Mouse (Mus musculus) liver, embryonic 12.5 days (tissue): ENCODE data around the gene Dgkz. TPM values are rescaled to one million over a fixed set of nuclear protein-coding genes. Genes with fewer than 3 reads are reported as not detected.

Source experiments
- ATAC-seq: fragments of 200-750 bp; cut with Nextera tagmentation; 2 replicates; pipeline ENCODE4 v1.8.0; 2017; ENCODE audit warnings: moderate number of reproducible peaks, mild to moderate bottlenecking, moderate library complexity
- H3K27ac ChIP-seq: fragments of 300-500 bp; sonication (generic); 2 replicates; pipeline ENCODE4 v1.5.1; 2016; ENCODE audit warnings: mild to moderate bottlenecking
- H3K27me3 ChIP-seq: fragments of 300-500 bp; sonication (generic); replicated peaks from 2 replicates; pipeline ENCODE4 v1.6.1; 2016; ENCODE audit warnings: mild to moderate bottlenecking, moderate library complexity
- H3K36me3 ChIP-seq: fragments of 300-500 bp; sonication (generic); 2 replicates; pipeline ENCODE4 v1.6.1; 2016; ENCODE audit warnings: mild to moderate bottlenecking, moderate library complexity
- H3K4me1 ChIP-seq: fragments of 300-500 bp; sonication (generic); 2 replicates; pipeline ENCODE4 v1.6.1; 2016
- H3K4me2 ChIP-seq: fragments of 300-500 bp; sonication (generic); 2 replicates; pipeline ENCODE4 v1.6.1; 2016; ENCODE audit warnings: mild to moderate bottlenecking, moderate library complexity
- H3K4me3 ChIP-seq: fragments of 300-500 bp; sonication (generic); 2 replicates; pipeline ENCODE4 v1.5.1; 2016; ENCODE audit warnings: mild to moderate bottlenecking, moderate library complexity
- H3K9ac ChIP-seq: fragments of 300-500 bp; sonication (generic); 2 replicates; pipeline ENCODE4 v1.6.1; 2016; ENCODE audit warnings: mild to moderate bottlenecking, moderate library complexity
- H3K9me3 ChIP-seq: fragments of 300-500 bp; sonication (generic); replicated peaks from 2 replicates; pipeline ENCODE4 v1.6.1; 2016; ENCODE audit warnings: mild to moderate bottlenecking, moderate library complexity
- WGBS: fragments of 180-500 bp; shearing (Covaris S2); methylation state at CpG from one replicate; pipeline ENCODE4 v1.1.7; 2016; ENCODE audit not compliant: insufficient replicate concordance; 5-methylcytosine and 5-hydroxymethylcytosine counted together
- polyA plus RNA-seq: library from polyadenylated mRNA; unstranded; fragments of >200 nt; fragmentation: Nextera tagmentation; extraction: Ambion mirVana; gene quantifications from 2 replicates; pipeline ENCODE4 v1.2.1, GENCODE M21; 2016

The Dgkz gene
- polyA plus RNA-seq, 1 experiment from 2014 or later, result 48.8 TPM

DNA sequence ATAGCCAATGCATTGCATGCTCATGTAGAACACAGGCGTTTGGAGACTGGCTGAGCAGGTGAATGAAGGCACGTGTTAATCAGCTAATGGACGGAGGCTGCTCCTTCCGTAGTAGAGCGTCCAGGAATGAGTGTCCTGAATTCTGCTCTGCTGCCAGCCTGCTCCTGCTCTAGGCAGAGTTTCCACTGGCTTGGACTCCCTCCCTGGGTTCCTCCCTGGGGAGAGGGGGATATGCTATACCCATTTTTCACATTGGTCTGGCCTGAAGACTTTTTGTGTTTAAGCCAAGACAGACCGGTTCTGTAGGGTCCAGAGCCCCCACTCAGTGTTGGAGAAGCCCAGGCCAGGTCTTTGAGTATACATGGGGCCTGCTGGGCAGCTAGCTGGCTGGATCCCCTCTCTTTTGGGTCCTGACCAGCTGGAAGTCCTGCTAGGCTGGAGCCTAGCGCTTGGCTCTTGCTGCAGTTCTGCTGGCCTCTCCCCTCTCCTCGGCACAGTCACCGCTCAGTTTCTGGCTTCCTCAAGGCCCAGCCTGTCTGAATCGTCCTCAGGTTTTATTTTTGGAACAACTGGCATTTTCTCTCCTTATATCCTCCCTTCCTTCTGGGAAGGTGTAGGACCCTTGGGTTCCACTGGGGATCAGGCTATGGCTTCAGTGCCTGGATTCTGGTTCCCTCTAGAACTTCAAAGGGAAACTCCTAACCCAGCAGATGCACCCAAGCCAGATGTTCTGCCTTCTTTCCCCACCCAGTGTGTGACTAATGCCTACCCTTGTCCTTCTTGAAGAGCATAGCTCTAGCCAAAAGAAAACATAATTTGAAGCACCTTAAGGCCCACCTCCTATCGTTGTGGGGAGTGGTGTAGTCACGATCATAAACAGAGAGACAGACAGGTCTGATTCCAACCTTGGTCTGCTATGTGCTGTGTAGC is 36.0 kb upstream of the Dgkz start:
- Histone ChIP-seq H3K4me1 (peaks cover 43% of the 10 kb centered on the region), H3K4me3 (no peak overlapping the region), H3K9me3 (no peaks in the 10 kb centered on the region), H3K27ac (no peak overlapping the region), H3K27me3 (peaks cover 34% of the 10 kb centered on the region; the same call in 1 of the 2 replicates), H3K4me2 (no peak overlapping the region), H3K36me3 (no peaks in the 10 kb centered on the region), H3K9ac (no peak overlapping the region)
- no peak for ATAC-seq
- 77% methylated on average over 12 of the region's 12 CpGs for WGBS

DNA sequence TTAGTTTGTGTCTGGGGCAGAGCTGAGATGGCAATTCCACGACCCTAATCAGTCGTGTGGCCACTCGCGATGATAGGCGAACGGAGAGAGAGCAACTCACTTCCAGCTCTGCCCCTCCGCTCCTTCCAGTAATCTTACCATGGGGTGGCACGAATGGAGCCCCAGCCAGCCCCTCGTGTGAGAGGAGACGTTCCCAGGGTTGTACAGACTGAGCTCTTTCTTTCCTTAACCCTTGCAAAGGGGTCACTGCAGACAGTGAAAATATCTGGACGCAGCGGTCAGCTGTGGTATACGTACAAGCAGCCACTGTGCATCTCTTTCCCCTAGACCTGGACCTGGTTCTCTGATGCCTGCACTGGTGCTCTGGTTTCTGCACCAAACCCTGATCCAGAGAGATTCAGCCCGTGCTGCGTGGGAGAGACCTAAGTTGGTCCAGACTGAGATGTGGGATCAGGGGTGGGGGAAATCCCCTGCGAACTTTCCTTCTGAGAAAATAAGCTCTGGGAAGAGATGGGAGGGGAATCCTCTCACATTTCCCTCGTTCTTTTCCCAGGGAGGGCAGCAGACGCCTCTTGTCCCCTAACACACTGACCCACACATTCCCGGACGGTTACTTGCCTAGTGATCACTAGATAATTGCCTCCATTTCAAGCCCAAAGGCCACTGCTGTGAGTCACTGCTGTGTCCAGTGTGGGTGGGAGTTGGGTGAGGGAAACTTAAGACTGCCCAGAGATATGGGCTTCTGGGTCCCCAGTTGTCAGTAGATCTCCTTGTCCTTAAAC is 33.1 kb upstream of the Dgkz start:
- ATAC-seq, result peak; percentile 19; the same call in 1 of the 2 replicates
- Histone ChIP-seq H3K36me3 (no peaks in the 10 kb centered on the region), H3K4me3 (peak overlapping the region; percentile 62), H3K4me1 (peaks cover 46% of the 10 kb centered on the region), H3K9ac (peak overlapping the region; percentile 70), H3K9me3 (no peaks in the 10 kb centered on the region), H3K27ac (peak overlapping the region; percentile 38; the same call in 1 of the 2 replicates), H3K4me2 (peak overlapping the region; percentile 89), H3K27me3 (peaks cover 31% of the 10 kb centered on the region; the same call in 1 of the 2 replicates)
- WGBS, result 6% methylated on average over 20 of the region's 20 CpGs

DNA sequence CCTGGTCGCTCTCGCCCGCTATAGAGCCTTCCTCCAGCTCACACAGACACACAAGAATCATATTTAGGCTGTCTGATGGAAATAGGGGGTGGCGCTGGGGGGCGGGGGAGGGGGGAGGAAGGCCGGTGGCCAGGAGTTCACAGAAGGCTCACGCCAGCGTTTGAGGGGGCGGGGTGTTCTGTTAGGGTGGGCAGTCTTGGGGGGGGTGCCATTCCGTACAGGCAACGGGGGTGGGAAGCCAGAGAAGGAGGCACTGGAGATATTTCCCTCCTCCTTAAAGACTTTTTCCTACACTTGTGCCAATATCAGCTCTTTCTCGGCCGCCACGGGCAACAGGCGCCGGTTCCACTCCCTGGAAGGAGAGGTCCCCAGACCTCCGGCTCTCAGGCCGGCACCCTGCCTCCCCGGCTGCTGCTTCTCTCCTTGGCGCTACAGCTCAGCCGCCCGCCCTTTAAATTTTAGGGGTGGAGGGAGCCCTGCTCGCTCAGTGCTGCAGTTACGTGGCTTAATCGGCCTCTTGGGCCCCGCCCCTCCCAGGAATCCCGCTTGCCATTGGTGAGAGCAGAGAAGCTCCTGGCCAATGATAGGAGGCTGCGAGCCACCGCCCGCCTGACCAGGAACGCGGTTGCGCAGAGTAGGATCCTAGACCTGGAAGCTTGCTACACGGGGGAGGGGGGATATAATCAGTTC is 32.4 kb upstream of the Dgkz start:
- Histone ChIP-seq H3K36me3 (no peaks in the 10 kb centered on the region), H3K9ac (peak overlapping the region; percentile 70), H3K9me3 (no peaks in the 10 kb centered on the region), H3K4me3 (peak overlapping the region; percentile 62), H3K4me2 (peak overlapping the region; percentile 89), H3K27me3 (peaks cover 25% of the 10 kb centered on the region; the same call in 1 of the 2 replicates), H3K4me1 (peaks cover 38% of the 10 kb centered on the region), H3K27ac (peak overlapping the region; percentile 70)
- peak; percentile 98 for ATAC-seq
- 4% methylated on average over 34 of the region's 34 CpGs for WGBS

DNA sequence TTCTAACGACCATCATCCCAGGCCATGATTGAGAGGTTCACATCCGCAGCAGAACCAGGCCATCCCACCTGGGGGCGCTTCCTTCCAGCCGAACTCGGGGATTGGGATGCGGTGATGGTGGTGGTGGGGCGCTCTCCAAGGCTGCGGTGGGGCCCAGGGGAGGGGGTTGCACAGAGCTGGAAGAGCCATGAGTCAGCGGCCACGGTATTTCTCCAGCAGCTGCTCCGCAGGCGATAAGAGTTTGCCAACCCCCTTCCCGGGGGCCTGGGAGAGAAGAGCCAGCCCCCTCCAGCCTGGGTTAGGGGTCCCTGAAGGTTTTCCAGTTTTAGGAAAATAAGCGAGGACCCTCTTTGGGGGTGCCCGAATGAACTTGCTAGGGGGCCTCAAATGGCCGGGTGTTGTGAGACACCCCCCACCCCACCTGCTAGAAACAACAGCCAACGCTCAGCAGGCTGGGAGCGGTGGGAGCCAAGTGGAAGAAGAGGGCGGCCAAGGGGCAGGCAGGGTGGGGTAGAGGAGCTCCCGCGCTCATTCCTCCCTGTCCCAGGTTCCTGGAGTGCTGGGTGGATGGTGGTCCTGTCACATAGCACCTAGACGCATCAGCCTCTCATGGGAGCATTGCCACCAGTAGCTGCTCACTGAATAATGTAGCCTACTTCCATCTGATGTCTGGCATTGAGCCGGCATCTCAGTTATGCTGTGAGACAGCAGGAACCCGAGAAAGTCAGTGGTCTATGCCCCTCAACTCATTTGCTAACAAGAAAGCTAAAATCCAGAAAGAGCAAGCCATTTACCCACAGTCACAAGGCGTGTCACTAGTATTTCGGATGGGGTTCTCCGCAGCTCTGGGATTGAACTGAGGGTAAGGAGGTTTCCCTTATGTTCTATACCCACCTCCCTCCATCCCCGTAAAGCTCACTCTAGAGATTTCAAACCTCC is 31.6 kb upstream of the Dgkz start:
- WGBS, result 2% methylated on average over 28 of the region's 28 CpGs
- no peaks in the 10 kb centered on the region for H3K36me3 ChIP-seq
- peak overlapping the region; percentile 70 for H3K27ac ChIP-seq
- peak overlapping the region; percentile 67 for H3K9ac ChIP-seq
- H3K4me3 ChIP-seq, result peak overlapping the region; percentile 62
- peaks cover 33% of the 10 kb centered on the region for H3K4me1 ChIP-seq
- H3K4me2 ChIP-seq, result peak overlapping the region; percentile 89
- no peaks in the 10 kb centered on the region for H3K9me3 ChIP-seq
- peaks cover 18% of the 10 kb centered on the region; the same call in 1 of the 2 replicates for H3K27me3 ChIP-seq
- peak; percentile 16; the same call in 1 of the 2 replicates for ATAC-seq

DNA sequence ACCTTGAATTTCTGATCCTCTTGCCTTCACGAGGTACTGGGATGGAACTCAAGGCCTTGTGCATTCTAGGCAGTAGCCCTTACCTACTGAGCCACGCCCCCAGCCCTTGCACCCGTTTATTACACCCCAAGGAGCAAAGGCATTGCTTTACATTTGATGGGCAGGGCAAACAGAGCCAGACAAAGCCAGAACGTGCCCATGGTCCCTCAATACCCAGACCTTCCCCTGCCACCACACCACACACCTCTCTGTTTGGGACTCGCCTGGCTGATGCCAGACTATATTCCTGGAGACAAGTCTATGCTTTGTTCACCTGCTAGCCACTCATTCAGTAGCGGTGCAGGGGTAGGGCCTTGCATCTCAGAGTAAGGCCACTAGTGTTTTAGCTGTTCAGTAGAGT is 30.8 kb upstream of the Dgkz start:
- WGBS, result 44% methylated on average over 6 of the region's 6 CpGs
- ATAC-seq, result no peak

DNA sequence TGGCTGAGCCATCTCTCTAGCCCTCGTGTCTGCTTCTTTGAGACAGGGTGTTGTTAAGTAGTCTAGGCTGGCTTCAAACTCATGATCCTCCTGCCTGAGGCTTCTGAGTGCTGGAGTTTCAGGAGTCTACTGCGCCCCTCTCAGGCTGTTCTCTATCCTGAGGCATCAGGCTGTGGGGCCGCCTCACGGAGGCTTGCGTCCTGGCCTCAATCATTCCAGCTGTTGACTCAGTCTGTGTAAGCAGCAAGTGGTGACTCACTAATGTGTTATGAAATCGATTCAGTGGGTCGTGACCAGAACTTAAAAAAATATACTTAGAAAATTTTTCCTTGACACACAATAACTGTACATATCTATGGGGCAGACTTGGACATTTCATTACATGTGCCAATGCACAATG is 29.0 kb upstream of the Dgkz start:
- 67% methylated on average over 7 of the region's 7 CpGs for WGBS
- Histone ChIP-seq H3K4me2 (no peak overlapping the region), H3K9me3 (no peaks in the 10 kb centered on the region), H3K36me3 (no peaks in the 10 kb centered on the region), H3K27me3 (peaks cover 12% of the 10 kb centered on the region), H3K9ac (no peak overlapping the region), H3K4me3 (no peak overlapping the region), H3K4me1 (peaks cover 32% of the 10 kb centered on the region), H3K27ac (no peak overlapping the region)
- no peak for ATAC-seq

More for the DNA sequence above, 30.8 kb upstream of the Dgkz start:
- H3K4me2 ChIP-seq, result peak overlapping the region; percentile 89
- 0 out of 2 replicates have a peak overlapping the region, but pooled peaks have one; percentile 67 for H3K9ac ChIP-seq
- H3K9me3 ChIP-seq, result no peaks in the 10 kb centered on the region
- H3K27me3 ChIP-seq, result peaks cover 19% of the 10 kb centered on the region
- H3K27ac ChIP-seq, result 0 out of 2 replicates have a peak overlapping the region, but pooled peaks have one; percentile 70
- H3K4me1 ChIP-seq, result peaks cover 33% of the 10 kb centered on the region
- H3K36me3 ChIP-seq, result no peaks in the 10 kb centered on the region
- no peak overlapping the region for H3K4me3 ChIP-seq

DNA sequence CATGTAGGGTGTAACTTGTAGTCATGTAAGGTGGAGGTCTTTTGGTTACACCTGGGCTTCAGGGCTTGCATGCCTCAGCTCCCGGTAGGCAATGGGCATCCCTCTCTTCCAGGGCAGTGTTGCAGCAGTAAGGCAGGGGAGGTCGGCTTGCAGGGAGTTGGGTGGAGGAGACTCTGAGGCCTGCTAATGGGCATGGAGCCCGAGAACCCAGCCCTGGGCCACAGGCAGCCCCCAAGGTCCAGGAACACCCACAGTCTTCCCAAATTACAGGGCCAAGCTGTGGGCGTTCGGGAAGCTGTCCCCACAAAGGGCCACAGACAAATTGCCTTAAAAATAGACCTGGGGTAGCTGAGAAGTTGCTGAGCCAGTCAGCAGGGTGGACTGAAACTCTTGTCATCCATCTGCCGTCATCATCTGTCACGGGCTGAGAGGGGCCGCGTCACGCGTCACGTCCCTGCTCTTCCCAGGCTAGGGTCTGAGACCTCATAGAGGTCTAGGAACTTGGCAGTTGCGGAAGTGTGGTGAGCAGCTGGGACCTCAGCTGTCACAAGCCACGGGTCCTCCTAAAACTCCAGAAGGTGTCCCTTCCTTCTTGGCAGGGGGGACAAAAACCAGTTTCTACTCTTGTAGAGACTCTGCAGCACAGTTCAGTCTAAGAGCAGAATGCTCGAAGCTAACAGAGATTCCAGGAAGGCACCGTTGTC is 22.4 kb upstream of the Dgkz start:
- Histone ChIP-seq H3K4me2 (no peak overlapping the region), H3K9me3 (no peaks in the 10 kb centered on the region), H3K4me1 (no peaks in the 10 kb centered on the region), H3K27me3 (peaks cover 48% of the 10 kb centered on the region), H3K4me3 (no peak overlapping the region), H3K36me3 (no peaks in the 10 kb centered on the region), H3K27ac (no peak overlapping the region), H3K9ac (no peak overlapping the region)
- 68% methylated on average over 16 of the region's 16 CpGs for WGBS
- no peak for ATAC-seq

DNA sequence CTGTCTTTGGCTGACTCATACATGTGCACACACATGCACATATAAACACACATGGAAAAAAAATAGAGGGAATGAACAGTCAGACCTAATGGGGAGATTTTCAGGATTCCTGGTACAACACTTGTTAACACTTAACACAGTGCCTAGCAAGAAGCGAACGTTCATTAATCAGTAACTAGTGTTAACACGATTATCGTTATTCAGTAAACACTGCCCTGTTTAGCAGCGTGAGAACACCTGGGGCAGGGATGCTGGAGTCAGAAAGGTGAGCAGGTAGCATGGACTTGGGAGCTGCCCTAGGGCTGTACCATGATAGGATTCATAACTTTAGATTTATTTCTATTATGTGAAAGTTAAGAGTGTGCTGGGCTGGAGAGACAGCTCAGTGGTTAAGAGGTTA is 20.3 kb upstream of the Dgkz start:
- peaks cover 41% of the 10 kb centered on the region for H3K27me3 ChIP-seq
- ATAC-seq, result no peak
- no peak overlapping the region for H3K4me3 ChIP-seq
- H3K4me2 ChIP-seq, result no peak overlapping the region
- H3K4me1 ChIP-seq, result no peaks in the 10 kb centered on the region
- no peak overlapping the region for H3K9ac ChIP-seq
- no peaks in the 10 kb centered on the region for H3K9me3 ChIP-seq
- 68% methylated on average over 5 of the region's 5 CpGs for WGBS
- no peaks in the 10 kb centered on the region for H3K36me3 ChIP-seq
- no peak overlapping the region for H3K27ac ChIP-seq

DNA sequence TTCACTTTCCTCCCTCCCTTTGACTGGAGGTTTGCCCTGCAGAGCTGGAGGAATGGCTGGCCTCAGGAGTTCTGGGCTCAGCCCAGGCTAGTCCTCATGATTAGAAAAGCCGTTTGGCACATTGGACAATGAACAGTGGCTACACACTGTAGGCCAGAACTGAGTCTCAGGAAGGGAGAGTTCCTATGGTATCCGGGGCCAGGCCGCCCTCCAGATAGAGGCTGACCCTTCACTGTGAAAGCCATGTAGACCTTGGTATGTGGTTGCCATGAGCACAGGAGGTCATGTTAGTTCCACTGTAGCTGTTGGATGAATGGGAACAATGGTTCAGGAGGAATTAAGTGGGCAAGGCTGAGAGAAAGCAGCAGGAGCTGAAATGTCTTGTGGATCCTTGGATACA is 17.7 kb upstream of the Dgkz start:
- 56% methylated on average over 3 of the region's 3 CpGs for WGBS
- no peak overlapping the region for H3K27ac ChIP-seq
- H3K36me3 ChIP-seq, result no peaks in the 10 kb centered on the region; the same call in 1 of the 2 replicates
- no peak for ATAC-seq
- no peak overlapping the region for H3K4me2 ChIP-seq
- peaks cover 41% of the 10 kb centered on the region for H3K27me3 ChIP-seq
- no peaks in the 10 kb centered on the region for H3K4me1 ChIP-seq
- no peak overlapping the region for H3K9ac ChIP-seq
- no peaks in the 10 kb centered on the region for H3K9me3 ChIP-seq
- no peak overlapping the region for H3K4me3 ChIP-seq

DNA sequence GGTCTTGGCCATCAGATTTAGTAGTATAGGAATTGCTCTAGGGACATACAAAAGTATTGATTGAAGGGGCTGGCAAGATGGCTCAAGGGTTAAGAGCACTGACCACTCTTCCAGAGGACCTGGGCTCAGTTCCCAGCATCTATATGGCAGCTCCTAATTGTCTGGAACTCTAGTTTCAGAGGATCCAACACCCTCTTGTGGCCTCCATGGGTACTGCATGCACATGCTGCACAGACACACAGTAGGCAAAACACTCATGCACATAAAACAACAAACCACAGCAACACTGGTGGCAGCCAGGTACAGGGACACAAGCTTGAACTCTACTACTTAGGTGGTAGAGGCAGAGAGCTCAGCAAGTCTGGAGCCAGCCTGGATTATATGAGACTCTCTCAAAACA is 14.1 kb upstream of the Dgkz start:
- ATAC-seq, result no peak
- H3K4me1 ChIP-seq, result peaks cover 18% of the 10 kb centered on the region

More for the DNA sequence above, 14.1 kb upstream of the Dgkz start:
- H3K4me2 ChIP-seq, result no peak overlapping the region
- no peak overlapping the region for H3K4me3 ChIP-seq
- H3K9ac ChIP-seq, result no peak overlapping the region
- no peak overlapping the region for H3K27ac ChIP-seq
- peaks cover 14% of the 10 kb centered on the region for H3K27me3 ChIP-seq
- no peaks in the 10 kb centered on the region for H3K9me3 ChIP-seq
- no peaks in the 10 kb centered on the region; the same call in 1 of the 2 replicates for H3K36me3 ChIP-seq
